Mouse (Mus musculus) embryonic facial prominence, embryonic 11.5 days (tissue): ENCODE data around the gene Vwa5b1. TPM values are rescaled to one million over a fixed set of nuclear protein-coding genes. Genes with fewer than 3 reads are reported as not detected.

Experiments
- ATAC-seq: fragments of 200-750 bp; cut with Nextera tagmentation; replicated peaks from 2 replicates; pipeline ENCODE4 v1.8.0; 2017; ENCODE audit warnings: low read depth; ENCODE audit not compliant: insufficient number of reproducible peaks, low FRiP score, low TSS enrichment
- DNase-seq: peaks from one replicate; pipeline ENCODE4 v3.0.0-alpha.2; 2015; ENCODE audit warnings: low spot score
- H3K27ac ChIP-seq: fragments of 300-500 bp; sonication (generic); replicated peaks from 2 replicates; pipeline ENCODE4 v1.5.1; 2014; ENCODE audit warnings: mild to moderate bottlenecking, low read depth, low read length, control low read depth
- H3K27me3 ChIP-seq: fragments of 300-500 bp; sonication (generic); 2 replicates; pipeline ENCODE4 v1.6.1; 2014; ENCODE audit warnings: mild to moderate bottlenecking, low read length, moderate library complexity, mixed read lengths; ENCODE audit not compliant: control insufficient read depth, insufficient read depth
- H3K36me3 ChIP-seq: fragments of 300-500 bp; sonication (generic); replicated peaks from 2 replicates; pipeline ENCODE4 v1.6.1; 2014; ENCODE audit warnings: low read depth, mild to moderate bottlenecking, low read length, moderate library complexity, mixed read lengths; ENCODE audit not compliant: control insufficient read depth, insufficient read depth
- H3K4me1 ChIP-seq: fragments of 300-500 bp; sonication (generic); 2 replicates; pipeline ENCODE4 v1.6.1; 2014; ENCODE audit warnings: low read length, mixed read lengths; ENCODE audit not compliant: control insufficient read depth, insufficient read depth
- H3K4me2 ChIP-seq: fragments of 300-500 bp; sonication (generic); 2 replicates; pipeline ENCODE4 v1.6.1; 2014; ENCODE audit warnings: low read depth, mild to moderate bottlenecking, control low read depth, low read length, moderate library complexity
- H3K4me3 ChIP-seq: fragments of 300-500 bp; sonication (generic); 2 replicates; pipeline ENCODE4 v1.5.1; 2014; ENCODE audit warnings: low read depth, low read length, control low read depth
- H3K9ac ChIP-seq: fragments of 300-500 bp; sonication (generic); replicated peaks from 2 replicates; pipeline ENCODE4 v1.6.1; 2014; ENCODE audit warnings: mild to moderate bottlenecking, control low read depth, low read length
- H3K9me3 ChIP-seq: fragments of 300-500 bp; sonication (generic); replicated peaks from 2 replicates; pipeline ENCODE4 v1.6.1; 2016; ENCODE audit warnings: mild to moderate bottlenecking, low read length, inconsistent platforms, mixed read lengths; ENCODE audit not compliant: control insufficient read depth
- WGBS: fragments of 180-500 bp; shearing (Covaris S2); extraction: QIAGEN DNeasy Blood & Tissue Kit; methylation state at CpG from one replicate; pipeline ENCODE4 v1.1.7; 2014; 5-methylcytosine and 5-hydroxymethylcytosine counted together
- polyA plus RNA-seq: library from polyadenylated mRNA; unstranded; fragments of >200 nt; fragmentation: Nextera tagmentation; extraction: Ambion mirVana; gene quantifications from 2 replicates; pipeline ENCODE4 v1.2.1, GENCODE M21; 2014

Vwa5b1 gene
- polyA plus RNA-seq, 1 experiment from 2014 or later: 0.11 TPM

DNA sequence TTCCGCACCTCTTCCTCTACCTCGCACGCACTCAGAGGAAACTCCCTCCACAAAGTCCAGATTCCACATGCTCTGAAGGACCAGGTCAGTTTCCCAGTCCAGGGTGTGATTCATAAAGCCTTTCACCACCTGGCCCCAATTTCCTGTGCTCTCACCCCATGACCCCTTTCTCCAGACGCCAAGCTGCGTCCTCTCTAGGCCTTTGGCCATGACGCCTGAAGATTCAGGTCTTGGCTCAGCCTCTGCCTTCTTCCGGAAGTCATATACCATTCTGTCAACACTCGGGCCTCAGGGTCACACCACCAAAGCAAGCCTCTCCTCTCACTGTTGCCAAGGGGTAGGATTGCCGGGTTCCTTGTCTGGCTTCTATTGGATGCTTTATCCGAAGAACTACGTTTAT lies 65.8 kb downstream of the Vwa5b1 start:
- H3K36me3 ChIP-seq: no peaks in the 10 kb centered on the region
- peak; percentile 7 for DNase-seq
- WGBS: 36% methylated on average over 11 of the region's 11 CpGs
- no peak overlapping the region for H3K4me2 ChIP-seq
- H3K9ac ChIP-seq: no peak overlapping the region
- H3K27ac ChIP-seq: no peak overlapping the region
- H3K4me1 ChIP-seq: no peaks in the 10 kb centered on the region; the same call in 1 of the 2 replicates
- H3K27me3 ChIP-seq: no peaks in the 10 kb centered on the region
- ATAC-seq: no peak
- H3K9me3 ChIP-seq: no peaks in the 10 kb centered on the region
- H3K4me3 ChIP-seq: no peak overlapping the region

DNA sequence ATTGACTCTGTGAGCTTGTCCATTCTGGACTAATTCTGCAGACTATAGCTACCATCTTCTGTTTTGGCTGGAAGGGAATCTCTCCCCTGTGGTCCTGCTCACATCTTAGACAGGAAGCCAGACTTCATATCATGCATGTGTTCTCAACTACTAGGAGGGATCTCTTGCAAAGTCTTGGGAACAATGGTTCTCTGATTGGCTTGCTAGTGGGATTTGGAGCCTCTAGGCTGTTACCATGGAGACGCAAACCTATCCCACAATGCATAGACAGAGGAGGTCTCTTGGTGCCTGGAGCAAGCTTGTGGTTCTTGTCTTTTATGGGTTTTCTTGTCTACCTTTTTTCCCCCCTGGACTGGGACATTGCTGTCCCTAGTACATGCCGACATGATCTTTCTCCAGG lies 67.4 kb downstream of the Vwa5b1 start:
- 65% methylated on average over 2 of the region's 2 CpGs for WGBS
- no peak for ATAC-seq
- Histone ChIP-seq H3K27ac (no peak overlapping the region), H3K4me1 (no peaks in the 10 kb centered on the region), H3K9me3 (no peaks in the 10 kb centered on the region), H3K4me2 (no peak overlapping the region), H3K4me3 (no peak overlapping the region), H3K9ac (no peak overlapping the region), H3K27me3 (no peaks in the 10 kb centered on the region), H3K36me3 (no peaks in the 10 kb centered on the region)
- no peak for DNase-seq

DNA sequence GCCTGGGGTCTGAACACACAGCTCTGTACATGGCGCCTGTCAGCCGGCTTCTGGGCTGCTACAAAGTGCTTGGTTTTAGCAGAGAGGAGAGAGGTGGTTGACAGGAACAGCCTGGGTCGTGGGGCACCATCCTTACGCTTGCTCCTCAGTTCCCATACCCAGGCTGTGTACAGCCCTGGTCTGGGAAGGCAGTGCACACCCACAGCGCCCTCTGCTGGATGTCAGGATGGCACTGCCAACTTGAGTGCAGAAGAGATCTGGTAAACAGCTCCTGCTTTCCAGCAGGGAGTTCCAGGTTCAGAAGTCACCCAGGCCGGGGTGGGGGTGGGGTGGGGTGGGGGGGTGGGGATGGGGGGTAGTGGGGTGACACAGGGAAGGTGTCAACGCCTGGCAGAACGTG lies 73.7 kb downstream of the Vwa5b1 start:
- H3K27me3 ChIP-seq: no peaks in the 10 kb centered on the region
- H3K4me3 ChIP-seq: no peak overlapping the region
- H3K9ac ChIP-seq: no peak overlapping the region
- no peaks in the 10 kb centered on the region for H3K9me3 ChIP-seq
- ATAC-seq (peak; percentile 79; the same call in 1 of the 2 replicates), DNase-seq (peak; percentile 86)
- no peaks in the 10 kb centered on the region for H3K36me3 ChIP-seq
- no peak overlapping the region for H3K4me2 ChIP-seq
- H3K4me1 ChIP-seq: no peaks in the 10 kb centered on the region
- no peak overlapping the region for H3K27ac ChIP-seq
- 10% methylated on average over 8 of the region's 8 CpGs for WGBS

DNA sequence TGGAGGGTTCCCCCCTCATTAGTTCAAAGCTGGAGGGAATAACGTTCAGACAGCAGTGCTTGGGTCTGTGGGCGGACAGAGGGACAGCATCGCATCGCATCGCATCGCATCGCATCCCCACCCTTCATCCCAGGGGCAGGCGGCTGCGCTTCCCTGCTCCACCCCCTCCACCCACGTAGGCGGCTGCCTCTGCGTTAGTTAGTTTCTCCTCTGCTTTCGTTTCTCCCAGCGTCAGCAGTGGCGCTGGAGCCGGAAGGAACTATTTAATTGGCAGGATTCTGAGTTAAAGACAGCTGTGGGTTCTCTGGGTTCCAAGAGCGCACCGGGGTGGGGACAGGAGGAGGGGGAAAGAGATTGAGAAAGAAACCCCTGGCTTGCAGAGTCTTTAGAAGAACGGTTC lies 80.2 kb downstream of the Vwa5b1 start:
- Histone ChIP-seq H3K4me2 (peak overlapping the region; percentile 32), H3K4me3 (0 out of 2 replicates have a peak overlapping the region, but pooled peaks have one; percentile 1), H3K27me3 (peaks cover 22% of the 10 kb centered on the region; the same call in 1 of the 2 replicates), H3K27ac (no peak overlapping the region), H3K4me1 (peaks cover 2% of the 10 kb centered on the region; the same call in 1 of the 2 replicates), H3K36me3 (no peaks in the 10 kb centered on the region), H3K9ac (no peak overlapping the region; the same call in 1 of the 2 replicates), H3K9me3 (no peaks in the 10 kb centered on the region)
- under 1% methylated on average over 19 of the region's 19 CpGs for WGBS
- DNase-seq (peak; percentile 45), ATAC-seq (no peak)

DNA sequence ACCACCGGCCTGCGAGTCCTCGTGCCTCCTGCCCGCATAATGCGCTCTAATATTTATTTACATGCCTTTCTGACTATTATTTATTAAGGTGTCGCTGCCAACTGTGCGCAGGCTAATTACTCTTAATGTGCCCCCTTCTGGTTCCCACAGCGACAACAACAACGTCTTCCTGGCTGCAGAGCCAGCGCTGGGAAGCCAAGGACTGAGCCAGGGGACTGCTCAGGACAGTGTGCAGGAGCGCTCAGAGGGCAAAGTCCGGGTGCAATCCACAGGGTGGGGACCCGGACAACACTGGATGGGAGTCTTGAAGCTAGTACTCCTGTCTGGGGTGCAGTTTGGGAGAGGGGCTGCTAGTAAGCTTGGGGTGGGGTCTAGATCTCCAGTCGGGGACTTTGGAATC lies 80.8 kb downstream of the Vwa5b1 start:
- ATAC-seq (no peak), DNase-seq (no peak)
- Histone ChIP-seq H3K9me3 (no peaks in the 10 kb centered on the region), H3K36me3 (no peaks in the 10 kb centered on the region), H3K27ac (no peak overlapping the region), H3K4me3 (no peak overlapping the region), H3K9ac (no peak overlapping the region), H3K27me3 (peaks cover 22% of the 10 kb centered on the region; the same call in 1 of the 2 replicates), H3K4me1 (peaks cover 2% of the 10 kb centered on the region; the same call in 1 of the 2 replicates), H3K4me2 (no peak overlapping the region)
- 3% methylated on average over 14 of the region's 14 CpGs for WGBS

DNA sequence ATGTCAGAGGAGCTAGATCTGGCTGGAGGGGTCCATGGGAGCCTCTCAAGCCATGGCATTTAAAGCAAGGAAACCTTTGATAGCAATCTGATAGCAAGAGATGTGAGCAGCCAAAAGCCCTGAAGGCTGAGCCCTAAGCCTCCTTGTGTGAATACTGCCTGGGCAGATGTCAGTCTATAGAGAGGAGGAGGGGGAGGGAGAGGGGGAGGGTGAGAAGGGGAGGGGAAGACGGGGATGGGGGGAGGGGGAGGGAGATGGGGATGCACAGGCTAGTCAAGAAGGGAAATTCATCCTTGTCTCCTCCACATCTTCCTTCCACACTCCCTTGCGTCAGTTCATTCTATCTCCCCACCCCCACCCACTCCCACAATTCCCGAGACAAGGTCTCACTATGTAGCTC lies 81.4 kb downstream of the Vwa5b1 start:
- H3K4me1 ChIP-seq: peaks cover 2% of the 10 kb centered on the region; the same call in 1 of the 2 replicates
- no peak overlapping the region for H3K4me3 ChIP-seq
- ATAC-seq (no peak), DNase-seq (no peak)
- no peak overlapping the region for H3K9ac ChIP-seq
- no peaks in the 10 kb centered on the region for H3K36me3 ChIP-seq
- no peak overlapping the region for H3K27ac ChIP-seq
- 4% methylated on average over 3 of the region's 3 CpGs for WGBS
- no peaks in the 10 kb centered on the region for H3K9me3 ChIP-seq
- H3K4me2 ChIP-seq: no peak overlapping the region
- H3K27me3 ChIP-seq: peaks cover 22% of the 10 kb centered on the region; the same call in 1 of the 2 replicates

DNA sequence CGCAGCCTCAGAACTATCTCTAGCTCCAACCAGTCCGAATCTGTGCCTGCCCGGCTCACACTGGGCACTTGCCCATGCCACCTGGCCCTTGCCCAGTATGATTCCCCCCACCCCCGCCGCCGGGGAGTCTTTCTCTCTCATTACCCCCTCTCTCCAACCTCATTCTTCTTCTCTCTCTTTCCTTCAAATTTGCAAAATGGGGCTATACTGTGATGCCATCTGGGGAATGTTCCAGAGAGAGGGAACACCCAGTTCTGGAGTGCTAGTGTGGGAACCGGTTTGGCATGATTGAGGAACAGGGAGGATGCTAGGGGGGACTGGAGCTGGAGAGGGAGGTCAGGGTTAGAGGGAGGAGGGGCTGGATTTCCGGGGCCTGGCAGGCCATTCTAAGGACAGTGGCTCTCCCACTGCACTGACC lies 82.2 kb downstream of the Vwa5b1 start:
- Histone ChIP-seq H3K36me3 (no peaks in the 10 kb centered on the region), H3K4me3 (no peak overlapping the region), H3K27ac (no peak overlapping the region), H3K4me1 (peaks cover 2% of the 10 kb centered on the region; the same call in 1 of the 2 replicates), H3K9ac (no peak overlapping the region), H3K4me2 (no peak overlapping the region), H3K27me3 (peaks cover 22% of the 10 kb centered on the region; the same call in 1 of the 2 replicates), H3K9me3 (no peaks in the 10 kb centered on the region)
- ATAC-seq (no peak), DNase-seq (no peak)
- WGBS: 64% methylated on average over 8 of the region's 8 CpGs

DNA sequence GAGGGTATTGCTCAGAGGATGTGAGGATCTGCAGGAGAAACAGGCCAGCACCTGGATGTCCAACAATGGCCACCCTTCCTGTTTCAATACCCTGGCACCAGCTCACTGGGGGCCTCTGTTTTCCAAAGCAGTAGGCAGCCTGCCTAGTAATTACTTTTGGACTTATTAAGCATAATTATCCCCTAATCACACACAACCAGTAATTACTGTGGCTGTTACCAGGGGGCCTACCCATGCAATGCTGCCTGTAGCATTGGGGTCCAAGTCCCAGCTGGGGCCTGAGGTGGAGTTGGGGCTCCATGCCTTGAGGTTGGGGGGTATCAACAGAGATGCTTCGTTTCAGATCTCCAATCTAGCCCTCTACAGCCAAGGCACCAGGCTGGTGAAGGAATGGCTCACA lies 82.6 kb downstream of the Vwa5b1 start:
- no peak for ATAC-seq
- Histone ChIP-seq H3K4me3 (no peak overlapping the region), H3K9me3 (no peaks in the 10 kb centered on the region), H3K4me2 (no peak overlapping the region), H3K36me3 (no peaks in the 10 kb centered on the region), H3K4me1 (peaks cover 2% of the 10 kb centered on the region; the same call in 1 of the 2 replicates), H3K27me3 (peaks cover 22% of the 10 kb centered on the region; the same call in 1 of the 2 replicates), H3K9ac (no peak overlapping the region), H3K27ac (no peak overlapping the region)
- DNase-seq: no peak
- 59% methylated on average over 1 of the region's 1 CpGs for WGBS
